Mouse (Mus musculus) neural tube, embryonic 12.5 days (tissue): ENCODE data around the gene Vps45. TPM values are rescaled to one million over a fixed set of nuclear protein-coding genes. Genes with fewer than 3 reads are reported as not detected.

Experiments used
- ATAC-seq: fragments of 200-750 bp; cut with Nextera tagmentation; 2 replicates; pipeline ENCODE4 v1.8.0; 2017; ENCODE audit warnings: low read depth, mild to moderate bottlenecking, moderate TSS enrichment, moderate library complexity; ENCODE audit not compliant: low FRiP score
- H3K27ac ChIP-seq: fragments of 300-500 bp; sonication (generic); 2 replicates; pipeline ENCODE4 v1.5.1; 2016
- H3K27me3 ChIP-seq: fragments of 300-500 bp; sonication (generic); replicated peaks from 2 replicates; pipeline ENCODE4 v1.6.1; 2016; ENCODE audit warnings: mild to moderate bottlenecking
- H3K36me3 ChIP-seq: fragments of 300-500 bp; sonication (generic); 2 replicates; pipeline ENCODE4 v1.6.1; 2016; ENCODE audit warnings: mild to moderate bottlenecking
- H3K4me1 ChIP-seq: fragments of 300-500 bp; sonication (generic); 2 replicates; pipeline ENCODE4 v1.6.1; 2016
- H3K4me2 ChIP-seq: fragments of 300-500 bp; sonication (generic); replicated peaks from 2 replicates; pipeline ENCODE4 v1.6.1; 2016; ENCODE audit warnings: mild to moderate bottlenecking
- H3K4me3 ChIP-seq: fragments of 300-500 bp; sonication (generic); 2 replicates; pipeline ENCODE4 v1.5.1; 2016
- H3K9ac ChIP-seq: fragments of 300-500 bp; sonication (generic); 2 replicates; pipeline ENCODE4 v1.6.1; 2016; ENCODE audit warnings: mild to moderate bottlenecking
- H3K9me3 ChIP-seq: fragments of 300-500 bp; sonication (generic); 2 replicates; pipeline ENCODE4 v1.6.1; 2016; ENCODE audit warnings: mild to moderate bottlenecking
- WGBS: fragments of 180-500 bp; shearing (Covaris S2); methylation state at CpG from one replicate; pipeline ENCODE4 v1.1.7; 2016; 5-methylcytosine and 5-hydroxymethylcytosine counted together
- polyA plus RNA-seq: library from polyadenylated mRNA; unstranded; fragments of >200 nt; fragmentation: Nextera tagmentation; extraction: Ambion mirVana; gene quantifications from 2 replicates; pipeline ENCODE4 v1.2.1, GENCODE M21; 2016

Vps45 gene
- 48.3 TPM in 2 replicates for polyA plus RNA-seq

DNA sequence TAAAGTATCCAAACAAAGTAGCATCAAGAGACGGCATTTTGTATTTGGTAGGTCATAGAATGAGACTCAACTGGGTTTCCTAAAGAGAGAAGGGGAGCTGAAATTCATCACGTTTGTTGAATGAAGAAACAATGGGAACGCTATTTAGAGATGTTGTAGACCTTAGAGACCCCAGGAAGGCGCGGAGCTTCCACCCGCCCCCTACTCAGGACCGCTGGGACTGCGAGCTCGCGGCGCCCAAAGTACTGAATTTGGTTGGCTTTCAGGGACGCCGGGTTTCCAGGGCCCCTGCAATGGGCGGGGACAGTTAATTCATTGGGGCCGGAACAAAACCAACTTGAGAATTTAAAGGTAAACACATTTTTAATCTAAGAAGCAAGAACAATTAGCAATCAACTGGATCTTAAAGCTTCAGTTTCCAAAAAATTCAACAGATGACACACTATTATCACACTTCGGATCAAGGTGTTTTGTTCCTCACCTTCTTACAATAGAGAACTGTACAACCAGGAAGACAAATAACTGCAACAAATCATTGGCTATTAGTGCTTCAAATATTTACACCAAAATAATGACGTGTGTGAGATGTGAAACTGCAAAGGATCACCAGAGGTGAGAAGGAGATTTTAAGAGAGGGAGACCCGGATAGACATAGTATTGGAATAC lies at the start of gene Vps45:
TSS of gene Vps45 (minus strand) at position 236 of the 666 bp plus-strand sequence.
- 2% methylated on average over 18 of the region's 18 CpGs for WGBS
- Histone ChIP-seq H3K4me1 (peaks cover 7% of the 10 kb centered on the region; the same call in 1 of the 2 replicates), H3K27ac (peak within 1 kb of the TSS; percentile 60), H3K9me3 (no peaks in the 10 kb centered on the region), H3K27me3 (no peaks in the 10 kb centered on the region), H3K36me3 (no peaks in the 10 kb centered on the region), H3K9ac (peak within 1 kb of the TSS; percentile 58), H3K4me3 (peak within 1 kb of the TSS; percentile 52), H3K4me2 (peak within 1 kb of the TSS; percentile 65)
- peak; percentile 84 for ATAC-seq

DNA sequence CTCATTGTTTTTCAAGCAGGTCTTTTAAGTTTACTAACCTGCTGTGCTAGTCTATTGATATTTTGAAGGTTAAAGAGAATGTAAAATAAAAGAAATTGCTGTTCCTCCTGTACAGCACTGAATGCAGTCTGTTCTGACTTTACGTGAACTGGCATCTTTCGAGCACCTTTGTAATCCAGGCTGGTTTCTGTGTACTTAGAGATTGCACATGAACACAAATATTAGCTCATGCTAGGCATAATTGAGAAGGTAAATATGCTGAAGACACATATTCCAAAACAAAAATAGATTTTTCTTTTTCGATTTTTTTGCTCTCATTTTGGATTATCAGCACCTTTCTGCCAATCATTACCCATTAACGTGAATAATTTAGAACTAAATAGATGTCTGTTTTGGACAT lies 47.9 kb upstream of the Vps45 start:
- no peak for ATAC-seq
- Histone ChIP-seq H3K36me3 (no peaks in the 10 kb centered on the region), H3K4me3 (no peak overlapping the region), H3K9ac (no peak overlapping the region), H3K27me3 (no peaks in the 10 kb centered on the region), H3K27ac (no peak overlapping the region), H3K9me3 (no peaks in the 10 kb centered on the region), H3K4me2 (no peak overlapping the region), H3K4me1 (peaks cover 18% of the 10 kb centered on the region)
- WGBS: 91% methylated on average over 4 of the region's 4 CpGs

DNA sequence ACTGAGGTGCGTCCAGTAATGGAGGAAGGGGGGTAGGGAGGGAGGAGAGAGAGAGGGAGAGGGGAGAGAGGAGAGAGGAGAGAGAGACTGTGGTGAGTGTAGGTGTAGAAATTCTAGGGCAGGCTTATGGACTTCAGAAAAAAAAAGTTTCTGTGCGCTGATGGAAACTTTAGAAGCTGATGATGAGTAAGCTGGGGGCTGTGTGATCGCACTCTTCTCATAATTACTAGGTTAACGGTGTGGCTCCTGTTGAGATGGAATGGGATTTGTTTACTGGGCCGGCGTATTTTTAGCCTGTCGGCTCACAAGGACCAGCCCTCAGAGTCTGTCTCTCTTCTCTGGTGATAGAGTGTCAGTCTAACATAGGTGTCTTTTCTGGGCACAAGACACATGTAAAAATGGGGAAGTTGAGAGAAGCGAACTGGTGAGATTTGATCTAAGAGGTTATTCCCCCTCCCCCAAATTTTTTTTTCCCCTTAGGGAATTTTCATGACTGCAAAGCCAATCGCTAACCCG lies 47.0 kb upstream of the Vps45 start:
- peak overlapping the region; percentile 88 for H3K4me3 ChIP-seq
- H3K9ac ChIP-seq: peak overlapping the region; percentile 90
- peak overlapping the region; percentile 85 for H3K4me2 ChIP-seq
- H3K36me3 ChIP-seq: no peaks in the 10 kb centered on the region
- WGBS: 11% methylated on average over 10 of the region's 10 CpGs
- no peaks in the 10 kb centered on the region for H3K27me3 ChIP-seq
- no peaks in the 10 kb centered on the region for H3K9me3 ChIP-seq
- peaks cover 18% of the 10 kb centered on the region for H3K4me1 ChIP-seq
- ATAC-seq: no peak
- H3K27ac ChIP-seq: no peak overlapping the region

DNA sequence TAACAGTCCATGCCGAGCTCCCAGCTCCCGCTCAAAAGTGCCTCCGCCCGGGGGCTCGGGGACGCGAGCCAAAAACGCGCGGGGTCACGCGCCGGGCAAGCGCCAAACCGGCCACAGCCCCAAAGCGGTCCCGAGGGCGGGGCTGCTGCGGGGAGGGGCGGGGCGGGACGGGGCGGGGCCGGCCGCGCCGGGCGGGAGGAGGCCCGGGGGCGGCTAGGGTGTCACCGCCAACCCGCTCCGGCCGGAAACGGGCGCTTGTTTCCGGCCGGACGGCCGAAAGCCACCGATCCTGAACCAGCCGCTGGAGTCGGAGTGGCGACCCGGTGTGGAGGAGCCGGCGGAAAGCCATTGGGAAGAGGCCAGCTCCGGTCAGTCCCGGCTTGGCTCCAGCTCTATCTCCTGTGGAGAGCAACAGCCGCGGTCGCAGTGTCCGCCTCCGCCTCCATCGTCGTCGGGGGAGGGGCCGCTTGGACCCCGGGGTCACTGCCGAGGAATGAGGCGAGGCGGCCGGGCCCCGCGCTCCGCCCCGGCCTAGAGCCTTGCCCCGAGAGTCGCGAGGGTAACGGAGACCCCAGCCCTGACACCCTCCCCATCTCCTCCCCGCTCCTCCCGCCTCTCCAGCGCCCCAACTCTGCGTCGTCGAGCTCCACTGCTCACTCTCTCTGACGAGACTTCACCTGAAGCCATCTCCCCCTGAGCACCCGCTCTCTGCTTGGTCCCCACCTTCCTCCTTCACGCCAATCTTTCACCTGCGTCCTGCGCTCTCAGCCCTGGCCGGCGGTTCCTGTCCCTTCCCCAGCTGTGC lies 46.2 kb upstream of the Vps45 start, which contains the start of gene Otud7b:
TSS of gene Otud7b (plus strand) at position 267 of the 805 bp plus-strand sequence.
- peak within 1 kb of the TSS; percentile 90 for H3K9ac ChIP-seq
- under 1% methylated on average over 82 of the region's 84 CpGs for WGBS
- peaks cover 18% of the 10 kb centered on the region for H3K4me1 ChIP-seq
- peak within 1 kb of the TSS; percentile 50 for H3K27ac ChIP-seq
- peak within 1 kb of the TSS; percentile 85 for H3K4me2 ChIP-seq
- no peaks in the 10 kb centered on the region for H3K36me3 ChIP-seq
- ATAC-seq: peak; percentile 88
- no peaks in the 10 kb centered on the region for H3K9me3 ChIP-seq
- no peaks in the 10 kb centered on the region for H3K27me3 ChIP-seq
- H3K4me3 ChIP-seq: peak within 1 kb of the TSS; percentile 88

DNA sequence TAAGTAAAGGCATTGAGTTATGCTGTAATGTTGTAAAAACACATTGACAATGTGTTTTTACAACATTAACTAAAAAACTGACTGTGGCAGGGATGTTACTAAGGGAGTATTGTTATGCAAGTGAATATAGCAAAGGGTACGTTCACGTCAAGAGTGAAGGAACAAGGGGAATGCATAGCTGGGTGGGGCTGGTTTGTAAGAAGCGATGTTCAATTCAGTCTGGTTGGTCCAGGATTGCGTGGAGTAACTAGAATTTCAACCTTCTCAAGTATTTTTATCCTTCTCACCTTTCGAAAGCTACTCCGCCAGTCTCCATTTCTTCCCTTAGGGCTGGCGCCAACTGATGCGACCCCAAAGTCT lies 45.6 kb upstream of the Vps45 start:
- H3K36me3 ChIP-seq: no peaks in the 10 kb centered on the region
- peaks cover 18% of the 10 kb centered on the region for H3K4me1 ChIP-seq
- peak overlapping the region; percentile 85 for H3K4me2 ChIP-seq
- H3K9me3 ChIP-seq: no peaks in the 10 kb centered on the region
- peak overlapping the region; percentile 90 for H3K9ac ChIP-seq
- H3K4me3 ChIP-seq: peak overlapping the region; percentile 88
- peak; percentile 35 for ATAC-seq
- no peaks in the 10 kb centered on the region for H3K27me3 ChIP-seq
- 3% methylated on average over 8 of the region's 8 CpGs for WGBS
- 0 out of 2 replicates have a peak overlapping the region, but pooled peaks have one; percentile 50 for H3K27ac ChIP-seq

DNA sequence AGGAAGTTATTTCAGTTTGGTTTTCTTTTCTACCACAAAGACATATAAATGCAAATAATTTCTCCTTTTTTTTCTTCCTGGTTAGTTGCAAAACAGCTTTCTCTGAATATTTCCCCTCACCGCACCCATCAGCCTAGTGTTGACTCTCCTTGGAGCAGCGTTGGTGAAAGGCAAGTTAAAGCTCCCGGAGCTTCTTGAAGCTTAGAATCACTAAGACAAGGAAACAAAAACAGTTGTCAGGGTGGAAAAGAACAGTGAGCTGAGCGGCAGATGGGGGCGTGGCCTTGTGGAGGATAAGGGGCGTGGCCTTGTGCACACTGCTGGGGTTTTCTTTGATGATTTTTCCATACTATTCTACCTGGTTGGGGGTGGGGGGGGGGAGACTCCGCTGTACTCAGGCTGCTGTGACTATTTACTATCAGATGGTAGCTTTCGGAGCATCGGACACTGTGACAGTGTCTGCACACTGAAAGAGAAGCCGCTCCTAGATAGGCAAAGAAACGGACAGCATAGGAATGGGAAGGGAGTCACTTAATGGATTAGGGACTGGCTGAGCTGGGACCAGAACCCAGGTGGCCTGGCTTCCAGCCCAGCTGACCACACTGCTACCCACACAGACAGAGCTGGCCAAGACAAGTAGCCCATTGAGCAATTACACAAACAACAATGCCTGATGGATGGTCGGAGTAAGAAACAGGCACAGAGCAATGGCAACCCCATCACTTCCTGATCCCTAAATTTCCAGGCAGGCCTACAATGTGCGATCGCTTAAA lies 44.0 kb upstream of the Vps45 start:
- Histone ChIP-seq H3K27me3 (no peaks in the 10 kb centered on the region), H3K4me1 (peaks cover 18% of the 10 kb centered on the region), H3K4me2 (peak overlapping the region; percentile 52), H3K36me3 (no peaks in the 10 kb centered on the region), H3K9me3 (no peaks in the 10 kb centered on the region), H3K27ac (no peak overlapping the region), H3K9ac (no peak overlapping the region), H3K4me3 (0 out of 2 replicates have a peak overlapping the region, but pooled peaks have one; percentile 1)
- WGBS: 21% methylated on average over 14 of the region's 14 CpGs
- no peak; the same call in 1 of the 2 replicates for ATAC-seq

DNA sequence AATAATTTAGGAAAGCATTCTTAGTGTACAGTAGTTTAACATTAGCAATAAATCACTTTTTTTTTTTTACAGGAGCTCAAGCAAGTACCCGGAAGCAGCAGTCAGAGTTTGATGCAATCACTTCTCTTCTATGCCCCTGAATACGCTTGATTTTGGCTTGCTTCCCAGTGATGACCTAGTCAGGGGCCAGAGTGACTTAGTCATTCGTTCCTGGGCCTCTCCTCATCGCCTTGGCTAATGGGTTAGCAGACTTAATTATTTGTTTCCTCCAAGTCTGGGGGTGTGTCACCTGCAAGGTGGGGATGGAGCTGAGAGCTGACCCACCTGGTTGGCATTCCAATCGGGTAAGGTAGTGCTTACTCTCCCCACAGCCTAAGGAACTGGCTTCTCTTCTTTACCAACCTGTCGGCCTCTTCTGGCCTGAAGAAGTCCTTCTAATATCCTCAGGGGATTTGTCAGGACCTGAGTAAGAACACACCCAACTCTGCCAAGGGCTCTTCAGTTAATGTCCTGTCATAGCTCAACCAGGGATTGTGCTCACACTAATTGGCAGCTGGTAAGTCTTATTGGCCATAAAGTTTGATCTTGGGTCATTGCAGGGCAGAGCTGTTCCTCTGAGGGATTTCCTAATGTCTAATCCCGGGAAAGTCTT lies 40.5 kb upstream of the Vps45 start:
- 71% methylated on average over 7 of the region's 7 CpGs for WGBS
- H3K9me3 ChIP-seq: no peaks in the 10 kb centered on the region

DNA sequence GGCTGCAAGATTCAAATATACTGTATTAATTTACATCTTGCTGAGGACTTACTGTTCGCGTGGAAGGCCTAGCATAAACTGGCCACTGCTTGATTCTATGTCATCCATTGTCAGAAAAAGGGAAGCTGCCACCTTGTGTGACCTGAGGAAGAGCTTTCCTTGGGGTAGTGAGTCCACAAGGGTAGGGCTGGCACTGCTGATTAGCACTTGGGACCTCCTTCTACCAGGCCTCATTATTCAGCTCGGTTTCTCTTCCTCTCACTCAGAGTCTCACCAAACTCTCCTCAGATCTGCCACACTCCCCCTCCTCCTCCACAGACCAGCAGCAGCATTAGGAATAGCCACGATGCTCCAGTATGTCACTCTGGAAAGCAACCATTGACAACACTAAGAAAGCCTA lies 39.9 kb upstream of the Vps45 start:
- H3K27me3 ChIP-seq: no peaks in the 10 kb centered on the region
- H3K4me3 ChIP-seq: no peak overlapping the region
- peaks cover 8% of the 10 kb centered on the region for H3K4me1 ChIP-seq
- no peak overlapping the region for H3K4me2 ChIP-seq
- 67% methylated on average over 4 of the region's 4 CpGs for WGBS
- H3K9ac ChIP-seq: no peak overlapping the region
- no peak for ATAC-seq
- H3K27ac ChIP-seq: no peak overlapping the region
- H3K9me3 ChIP-seq: no peaks in the 10 kb centered on the region
- H3K36me3 ChIP-seq: no peaks in the 10 kb centered on the region

More for the DNA sequence above, 40.5 kb upstream of the Vps45 start:
- no peak overlapping the region for H3K4me2 ChIP-seq
- ATAC-seq: no peak
- no peaks in the 10 kb centered on the region for H3K36me3 ChIP-seq
- peaks cover 8% of the 10 kb centered on the region for H3K4me1 ChIP-seq
- no peak overlapping the region for H3K27ac ChIP-seq
- no peak overlapping the region for H3K9ac ChIP-seq
- H3K4me3 ChIP-seq: no peak overlapping the region
- no peaks in the 10 kb centered on the region for H3K27me3 ChIP-seq

DNA sequence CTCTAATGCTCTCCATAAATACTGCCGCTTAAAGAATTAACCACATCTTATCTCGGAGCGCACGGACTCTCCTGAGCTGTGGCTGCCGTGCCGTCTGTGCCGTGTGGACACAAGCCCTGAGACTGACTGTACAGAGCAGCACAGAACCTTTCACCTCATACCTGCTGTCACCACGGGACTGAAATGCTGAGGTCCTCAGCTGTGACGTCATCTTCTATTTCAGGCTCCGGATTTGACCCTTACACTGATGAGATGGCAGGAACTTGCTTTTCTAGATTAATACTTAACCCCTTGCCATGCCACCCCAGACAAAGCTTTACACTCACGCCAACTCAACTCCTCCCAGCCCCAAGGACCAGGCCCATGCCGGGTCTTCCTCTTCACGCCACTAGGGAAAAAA lies 35.9 kb upstream of the Vps45 start:
- H3K9me3 ChIP-seq: no peaks in the 10 kb centered on the region
- H3K4me2 ChIP-seq: no peak overlapping the region
- no peaks in the 10 kb centered on the region for H3K27me3 ChIP-seq
- 88% methylated on average over 13 of the region's 13 CpGs for WGBS
- H3K36me3 ChIP-seq: no peaks in the 10 kb centered on the region
- H3K9ac ChIP-seq: no peak overlapping the region
- no peak overlapping the region for H3K4me3 ChIP-seq
- ATAC-seq: no peak
- no peaks in the 10 kb centered on the region; the same call in 1 of the 2 replicates for H3K4me1 ChIP-seq
- no peak overlapping the region for H3K27ac ChIP-seq

DNA sequence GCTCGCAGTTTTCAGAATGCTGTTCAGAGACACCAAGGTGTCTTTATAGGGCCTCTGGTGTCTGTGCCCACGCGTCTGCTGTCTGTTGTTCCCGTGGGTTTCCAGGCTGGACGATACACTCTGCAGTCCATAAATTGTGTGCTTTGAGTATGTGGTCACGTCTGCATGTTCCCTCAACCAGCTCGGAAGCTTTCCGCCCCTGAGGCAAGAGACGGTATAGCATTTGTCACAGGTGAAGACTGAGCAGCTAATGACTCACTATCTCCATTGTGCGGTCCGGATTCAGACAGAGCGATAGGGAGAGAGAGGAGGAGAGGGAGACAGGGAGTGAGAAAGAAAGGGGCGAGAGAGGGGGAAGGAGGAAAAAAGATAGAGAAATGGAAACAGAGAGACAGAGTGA lies 35.2 kb upstream of the Vps45 start:
- 70% methylated on average over 13 of the region's 13 CpGs for WGBS
- Histone ChIP-seq H3K9me3 (no peaks in the 10 kb centered on the region), H3K4me1 (no peaks in the 10 kb centered on the region; the same call in 1 of the 2 replicates), H3K4me3 (no peak overlapping the region), H3K4me2 (no peak overlapping the region), H3K9ac (no peak overlapping the region), H3K27ac (no peak overlapping the region), H3K27me3 (no peaks in the 10 kb centered on the region), H3K36me3 (no peaks in the 10 kb centered on the region)
- no peak for ATAC-seq

DNA sequence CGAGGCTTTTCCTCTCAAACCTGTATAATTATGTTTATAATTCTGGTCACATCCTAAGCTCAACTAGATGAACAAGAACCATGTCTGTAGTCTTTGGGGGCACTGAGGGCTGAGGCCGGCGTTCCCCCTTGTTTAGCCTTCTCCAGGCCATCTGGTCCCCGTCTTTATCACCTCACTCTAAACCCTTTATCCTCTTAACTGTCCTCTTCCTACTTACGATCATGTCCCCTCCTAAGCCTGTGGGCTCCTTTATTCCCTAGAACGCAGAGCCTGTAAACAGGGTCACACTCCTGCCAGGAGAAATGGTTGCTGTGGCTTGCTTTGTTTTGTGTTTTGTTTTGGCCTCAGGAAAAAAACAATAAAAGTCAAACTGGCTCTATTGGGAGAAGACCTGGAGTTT lies 33.7 kb upstream of the Vps45 start:
- WGBS: 56% methylated on average over 6 of the region's 6 CpGs
- H3K27ac ChIP-seq: no peak overlapping the region
- no peak overlapping the region for H3K4me3 ChIP-seq
- no peak for ATAC-seq
- no peaks in the 10 kb centered on the region; the same call in 1 of the 2 replicates for H3K4me1 ChIP-seq
- no peak overlapping the region for H3K4me2 ChIP-seq
- H3K36me3 ChIP-seq: no peaks in the 10 kb centered on the region
- H3K27me3 ChIP-seq: no peaks in the 10 kb centered on the region
- H3K9ac ChIP-seq: no peak overlapping the region
- H3K9me3 ChIP-seq: no peaks in the 10 kb centered on the region
